Mouse (Mus musculus): ENCODE data around the gene Vsig10. TPM values are rescaled to one million over a fixed set of nuclear protein-coding genes. Genes with fewer than 3 reads are reported as not detected.
A peak's percentile ranks its signal among the peaks of the same experiment; 100 is the strongest.

Gene Vsig10
- polyA plus RNA-seq, 1 experiment: 67.6 TPM

DNA sequence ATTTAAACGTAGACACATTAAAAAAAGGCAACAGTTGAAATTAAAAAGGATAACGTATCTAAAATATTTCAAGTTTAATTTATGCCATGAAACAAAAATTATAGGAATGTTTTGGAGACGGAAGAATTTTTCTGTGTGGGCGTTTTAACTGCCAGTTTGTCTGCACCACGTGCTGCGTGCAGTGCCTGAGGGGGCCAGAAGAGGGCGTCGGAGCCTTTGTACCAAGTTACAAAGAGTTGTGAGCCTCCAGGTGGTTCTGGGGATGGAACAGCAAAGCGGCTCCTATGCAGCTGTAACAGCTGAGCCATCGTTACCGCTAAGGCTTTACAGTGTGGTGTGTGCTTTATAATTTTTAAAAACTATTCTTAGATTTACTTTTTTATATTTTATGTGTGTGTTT is 39.8 kb downstream of the Vsig10 start:
- TF ChIP-seq POLR2A (IDR thresholded peaks at IDR 0.05; ENCODE audit: low read depth, low read length): no peak
- TF ChIP-seq CTCF (IDR thresholded peaks at IDR 0.05; ENCODE audit: extremely low read depth, insufficient read length, insufficient replicate concordance, low read depth, low read length): peak; percentile 79; the same call in 1 of the 2 replicates
- Histone ChIP-seq H3K4me1 (ENCODE audit: control insufficient read depth, insufficient read depth, insufficient read length, low read length) (peaks cover 36% of the 10 kb centered on the region), H3K36me3 (ENCODE audit: control insufficient read depth, insufficient read depth, low read length) (peaks cover 5% of the 10 kb centered on the region; the same call in 1 of the 2 replicates), H3K27ac (ENCODE audit: insufficient read depth, low read depth, low read length) (no peak overlapping the region), H3K4me3 (ENCODE audit: low read depth, low read length) (no peak overlapping the region), H3K27me3 (ENCODE audit: control insufficient read depth, insufficient read depth, low read length) (no peaks in the 10 kb centered on the region)
- WGBS: 37% methylated on average over 11 of the region's 11 CpGs

DNA sequence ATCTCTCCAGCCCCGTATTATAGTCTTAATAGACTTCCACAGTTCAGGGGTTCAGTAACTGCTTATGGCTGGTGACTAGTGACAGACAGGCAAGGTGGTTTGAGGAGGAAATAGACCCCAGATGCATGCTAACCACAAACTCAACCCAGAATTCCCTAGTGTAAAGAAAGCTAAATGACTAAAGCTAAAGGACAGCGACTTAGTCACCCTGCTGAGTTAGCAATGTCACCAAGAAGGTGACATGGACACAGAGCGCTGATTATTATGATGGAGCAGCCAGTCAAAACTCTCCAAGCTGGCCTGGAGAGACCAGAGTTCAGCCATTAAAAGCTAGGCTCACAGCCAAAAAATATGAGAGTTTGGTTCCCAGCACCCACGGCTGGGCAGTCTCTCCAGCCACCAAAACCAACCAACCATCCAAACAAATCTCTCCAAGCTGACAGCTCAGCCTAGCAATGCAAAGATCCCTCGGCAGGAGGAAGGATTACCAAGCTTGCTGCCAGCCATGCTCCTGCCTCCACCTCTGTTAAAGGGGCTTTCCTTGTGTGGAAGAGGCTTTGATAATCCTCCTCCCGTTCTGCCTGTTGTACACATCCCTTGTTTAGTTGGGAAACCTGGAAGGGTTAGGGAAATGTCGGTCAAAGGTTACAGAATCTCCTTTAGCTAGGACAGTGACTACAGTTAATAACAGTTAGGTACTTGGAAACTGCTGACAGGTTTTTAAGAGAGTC is 40.8 kb downstream of the Vsig10 start:
- Histone ChIP-seq H3K36me3 (ENCODE audit: control insufficient read depth, insufficient read depth, low read length) (peaks cover 10% of the 10 kb centered on the region), H3K4me1 (ENCODE audit: control insufficient read depth, insufficient read depth, insufficient read length, low read length) (peaks cover 40% of the 10 kb centered on the region), H3K27ac (ENCODE audit: insufficient read depth, low read depth, low read length) (peak overlapping the region; percentile 96), H3K27me3 (ENCODE audit: control insufficient read depth, insufficient read depth, low read length) (no peaks in the 10 kb centered on the region), H3K4me3 (ENCODE audit: low read depth, low read length) (peak overlapping the region; percentile 24)
- 14% methylated on average over 7 of the region's 7 CpGs for WGBS
- TF ChIP-seq POLR2A (IDR thresholded peaks at IDR 0.05; ENCODE audit: low read depth, low read length): no peak
- no peak for TF ChIP-seq CTCF (IDR thresholded peaks at IDR 0.05; ENCODE audit: extremely low read depth, insufficient read length, insufficient replicate concordance, low read depth, low read length)

DNA sequence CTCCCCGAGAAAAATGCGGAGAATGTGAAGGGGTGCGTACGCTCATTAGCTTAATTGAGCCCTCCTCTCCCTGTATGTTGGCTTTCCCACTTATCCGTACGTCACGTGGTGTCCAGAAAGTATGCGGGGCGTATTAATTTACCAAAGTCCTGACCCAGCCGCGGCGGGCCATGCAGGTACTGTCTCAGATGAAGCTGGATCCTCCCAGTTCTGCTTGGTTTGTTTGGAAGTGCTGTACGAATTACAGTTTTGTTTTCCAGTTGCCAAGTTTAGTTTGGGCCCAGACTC is 41.3 kb downstream of the Vsig10 start:
- Histone ChIP-seq H3K36me3 (ENCODE audit: control insufficient read depth, insufficient read depth, low read length) (peaks cover 15% of the 10 kb centered on the region), H3K27me3 (ENCODE audit: control insufficient read depth, insufficient read depth, low read length) (no peaks in the 10 kb centered on the region), H3K27ac (ENCODE audit: insufficient read depth, low read depth, low read length) (peak overlapping the region; percentile 96), H3K4me1 (ENCODE audit: control insufficient read depth, insufficient read depth, insufficient read length, low read length) (peaks cover 40% of the 10 kb centered on the region), H3K4me3 (ENCODE audit: low read depth, low read length) (peak overlapping the region; percentile 33)
- TF ChIP-seq POLR2A (IDR thresholded peaks at IDR 0.05; ENCODE audit: low read depth, low read length): no peak
- TF ChIP-seq CTCF (IDR thresholded peaks at IDR 0.05; ENCODE audit: extremely low read depth, insufficient read length, insufficient replicate concordance, low read depth, low read length): no peak
- WGBS: 17% methylated on average over 13 of the region's 13 CpGs

DNA sequence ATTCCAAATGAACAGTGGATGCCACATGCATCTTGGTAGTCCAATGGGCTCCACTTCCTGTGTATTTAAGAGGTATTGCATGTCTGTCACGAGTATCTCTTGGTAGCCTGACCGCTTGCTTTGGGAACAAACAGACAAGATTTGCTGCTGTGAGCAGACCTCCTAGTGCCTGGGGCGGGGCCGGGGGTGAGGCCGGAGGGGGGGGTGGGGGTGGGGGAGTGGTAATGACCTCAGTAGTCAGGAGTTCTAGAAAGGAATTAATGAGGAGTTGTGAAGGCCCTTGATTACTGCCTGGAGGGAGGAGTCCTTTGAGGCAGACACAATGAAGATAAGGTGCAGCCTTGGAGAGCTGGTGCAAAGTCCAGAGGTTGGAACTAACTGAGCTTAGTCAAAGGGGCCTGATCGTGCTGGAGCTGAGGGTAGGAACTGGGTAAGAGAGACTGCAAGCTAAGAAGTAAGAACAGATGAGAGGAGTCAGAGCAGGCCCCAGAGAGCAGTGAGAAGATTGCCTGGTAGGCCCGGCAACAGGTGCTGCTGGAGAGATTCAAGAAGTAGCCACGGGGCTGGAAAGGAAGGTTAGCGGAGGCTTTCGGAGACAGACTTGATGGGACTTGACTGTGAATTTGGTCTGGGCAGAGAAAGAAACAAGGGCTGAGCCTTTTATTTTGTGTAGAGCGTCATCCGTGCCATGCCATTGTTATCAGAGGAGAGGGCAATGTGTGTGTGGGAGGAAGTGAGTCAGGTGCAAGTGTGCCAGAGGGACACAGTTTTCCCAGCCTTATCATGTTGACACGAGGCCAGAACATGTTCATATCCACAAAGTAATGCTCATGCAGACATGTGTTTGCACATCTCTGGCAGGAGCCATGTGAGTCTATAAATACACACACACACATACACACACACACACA is 42.0 kb downstream of the Vsig10 start:
- H3K36me3 ChIP-seq (ENCODE audit: control insufficient read depth, insufficient read depth, low read length): peaks cover 19% of the 10 kb centered on the region
- peaks cover 41% of the 10 kb centered on the region for H3K4me1 ChIP-seq (ENCODE audit: control insufficient read depth, insufficient read depth, insufficient read length, low read length)
- no peaks in the 10 kb centered on the region for H3K27me3 ChIP-seq (ENCODE audit: control insufficient read depth, insufficient read depth, low read length)
- peak overlapping the region; percentile 53 for H3K4me3 ChIP-seq (ENCODE audit: low read depth, low read length)
- H3K27ac ChIP-seq (ENCODE audit: insufficient read depth, low read depth, low read length): peak overlapping the region; percentile 100
- TF ChIP-seq CTCF (IDR thresholded peaks at IDR 0.05; ENCODE audit: extremely low read depth, insufficient read length, insufficient replicate concordance, low read depth, low read length) (no peak), POLR2A (IDR thresholded peaks at IDR 0.05; ENCODE audit: low read depth, low read length) (peak; percentile 37; the same call in 1 of the 2 replicates)
- 15% methylated on average over 13 of the region's 13 CpGs for WGBS

DNA sequence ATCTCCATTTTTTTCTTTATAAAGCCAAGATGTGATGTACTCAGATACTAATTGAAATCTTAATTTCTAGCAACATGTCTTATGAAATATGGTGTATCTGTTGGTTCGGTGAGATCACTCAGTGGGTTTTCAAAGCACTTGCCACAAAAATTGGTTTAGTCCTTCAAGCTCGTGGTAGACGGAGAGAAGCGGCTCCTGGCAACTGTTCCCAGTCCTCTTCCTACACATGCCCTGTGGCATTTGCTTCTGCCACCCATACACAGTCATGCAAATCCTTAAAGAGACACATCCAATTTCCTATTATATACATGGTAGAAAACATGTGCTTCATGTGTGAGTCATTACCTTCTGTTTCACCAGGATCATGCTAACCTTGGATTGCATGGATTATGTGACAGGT is 42.7 kb downstream of the Vsig10 start:
- H3K27me3 ChIP-seq (ENCODE audit: control insufficient read depth, insufficient read depth, low read length): no peaks in the 10 kb centered on the region
- 37% methylated on average over 4 of the region's 4 CpGs for WGBS
- peak overlapping the region; percentile 100 for H3K27ac ChIP-seq (ENCODE audit: insufficient read depth, low read depth, low read length)
- H3K36me3 ChIP-seq (ENCODE audit: control insufficient read depth, insufficient read depth, low read length): peaks cover 22% of the 10 kb centered on the region
- peaks cover 38% of the 10 kb centered on the region for H3K4me1 ChIP-seq (ENCODE audit: control insufficient read depth, insufficient read depth, insufficient read length, low read length)
- no peak overlapping the region for H3K4me3 ChIP-seq (ENCODE audit: low read depth, low read length)
- TF ChIP-seq POLR2A (IDR thresholded peaks at IDR 0.05; ENCODE audit: low read depth, low read length) (no peak), CTCF (IDR thresholded peaks at IDR 0.05; ENCODE audit: extremely low read depth, insufficient read length, insufficient replicate concordance, low read depth, low read length) (no peak)

DNA sequence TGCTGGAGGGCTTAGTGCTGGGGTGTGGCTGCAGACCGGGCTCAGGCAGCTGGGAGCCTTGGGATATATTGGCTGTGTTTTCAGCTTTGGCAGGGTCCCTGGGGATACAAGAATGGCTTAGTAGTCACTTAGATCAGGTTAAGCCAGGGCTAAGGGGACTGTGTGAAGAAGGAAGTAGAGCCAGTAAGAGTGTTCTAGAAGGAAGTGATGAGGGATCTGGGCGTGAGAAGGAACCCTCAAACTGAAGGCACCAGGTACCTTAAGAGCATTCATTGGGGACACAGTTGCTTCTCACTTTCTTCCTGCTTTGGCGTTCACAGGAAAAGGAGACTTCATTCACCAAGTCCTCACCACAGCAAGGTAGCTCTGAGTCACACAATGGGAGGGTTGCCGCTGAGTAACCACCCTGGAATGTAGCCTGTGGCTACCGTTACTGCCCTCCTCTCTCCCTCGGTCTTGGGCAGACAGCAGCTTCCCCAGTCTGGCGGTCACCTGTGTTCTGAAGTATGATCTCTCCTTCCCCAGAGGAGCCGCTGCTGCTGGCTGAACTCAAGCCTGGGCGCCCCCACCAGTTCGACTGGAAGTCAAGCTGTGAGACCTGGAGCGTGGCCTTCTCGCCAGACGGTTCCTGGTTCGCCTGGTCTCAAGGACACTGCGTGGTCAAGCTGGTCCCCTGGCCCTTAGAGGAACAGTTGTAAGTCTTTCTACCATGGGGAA is 44.3 kb downstream of the Vsig10 start:
- WGBS: 20% methylated on average over 15 of the region's 15 CpGs
- H3K4me1 ChIP-seq (ENCODE audit: control insufficient read depth, insufficient read depth, insufficient read length, low read length): peaks cover 40% of the 10 kb centered on the region

More for the DNA sequence above, 44.3 kb downstream of the Vsig10 start:
- no peaks in the 10 kb centered on the region for H3K27me3 ChIP-seq (ENCODE audit: control insufficient read depth, insufficient read depth, low read length)
- H3K4me3 ChIP-seq (ENCODE audit: low read depth, low read length): peak overlapping the region; percentile 60
- peak overlapping the region; percentile 82 for H3K27ac ChIP-seq (ENCODE audit: insufficient read depth, low read depth, low read length)
- H3K36me3 ChIP-seq (ENCODE audit: control insufficient read depth, insufficient read depth, low read length): peaks cover 34% of the 10 kb centered on the region
- TF ChIP-seq CTCF (IDR thresholded peaks at IDR 0.05; ENCODE audit: extremely low read depth, insufficient read length, insufficient replicate concordance, low read depth, low read length): no peak
- no peak for TF ChIP-seq POLR2A (IDR thresholded peaks at IDR 0.05; ENCODE audit: low read depth, low read length)

Measured in small intestine, adult 2 months (tissue).